Mouse (Mus musculus): ENCODE measurements around the gene Hp1bp3. TPM values are rescaled to one million over a fixed set of nuclear protein-coding genes. Genes with fewer than 3 reads are reported as not detected.

The Hp1bp3 gene
- total RNA-seq (2015; ENCODE audit: low replicate concordance) (196 and 200 TPM in 2 replicates), total RNA-seq (2017; ENCODE audit: low replicate concordance) (276 and 356 TPM in 2 replicates)

DNA sequence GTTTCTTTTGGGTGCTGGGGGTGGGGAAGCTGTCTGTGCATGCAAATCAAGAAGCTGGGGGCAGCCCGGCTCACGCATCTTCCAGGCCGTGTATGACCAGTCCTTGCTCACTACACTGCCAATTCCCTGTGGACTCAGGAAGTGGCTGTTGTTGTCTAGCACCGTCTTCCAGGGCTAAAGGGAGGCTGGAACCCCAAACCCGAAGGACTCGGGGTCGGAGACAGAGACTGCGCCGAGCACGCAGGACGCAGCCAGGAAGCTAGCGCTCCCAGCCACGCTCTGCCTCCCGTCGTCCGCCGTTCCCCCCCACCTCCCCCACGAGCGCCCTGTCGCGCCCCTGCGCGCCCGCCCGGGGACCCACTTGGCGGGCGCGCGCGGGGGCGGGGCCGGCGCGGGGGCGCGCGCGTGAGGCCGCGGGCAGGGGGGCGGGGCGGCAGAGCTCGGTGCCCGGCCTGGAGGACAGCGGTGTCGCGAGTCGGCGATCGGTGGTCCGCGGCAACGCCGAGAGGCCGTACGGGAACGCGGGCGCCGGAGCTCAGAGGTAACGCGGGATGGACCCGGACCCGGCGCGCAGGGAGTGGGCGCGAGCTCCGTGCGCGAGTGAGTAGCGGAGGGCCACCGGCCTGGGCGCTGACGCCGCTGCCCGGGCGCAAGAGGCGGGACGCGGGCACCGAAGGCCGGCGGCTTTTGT lies at the start of gene Hp1bp3:
Gene Hp1bp3, plus strand, starts transcription at position 97 of the 691 bp plus-strand sequence.
- peak; percentile 16; the same call in 1 of the 2 replicates for ATAC-seq (replicated peaks; ENCODE audit: low FRiP score, poor library complexity, severe bottlenecking)

DNA sequence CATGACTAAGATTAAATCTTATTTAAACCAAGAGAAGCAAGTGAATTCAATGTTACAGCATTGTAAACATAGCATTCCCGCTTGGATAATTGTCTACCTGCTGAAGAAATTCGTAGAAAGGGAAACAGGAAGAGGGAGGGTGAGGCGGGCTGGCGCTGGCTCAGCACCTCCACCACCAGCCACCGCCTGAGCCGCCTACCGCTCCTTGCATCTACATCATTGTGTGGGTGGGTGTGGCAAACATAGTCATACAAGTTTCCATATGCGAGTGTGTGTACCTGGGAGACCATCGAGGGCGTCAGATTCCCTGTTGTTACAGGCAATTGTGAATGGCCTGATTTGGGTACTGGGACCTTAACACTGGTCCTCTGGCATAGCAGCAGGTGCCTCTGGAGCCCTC lies 49.6 kb upstream of the Hp1bp3 start:
- no peak for ATAC-seq (replicated peaks; ENCODE audit: low FRiP score, poor library complexity, severe bottlenecking)

DNA sequence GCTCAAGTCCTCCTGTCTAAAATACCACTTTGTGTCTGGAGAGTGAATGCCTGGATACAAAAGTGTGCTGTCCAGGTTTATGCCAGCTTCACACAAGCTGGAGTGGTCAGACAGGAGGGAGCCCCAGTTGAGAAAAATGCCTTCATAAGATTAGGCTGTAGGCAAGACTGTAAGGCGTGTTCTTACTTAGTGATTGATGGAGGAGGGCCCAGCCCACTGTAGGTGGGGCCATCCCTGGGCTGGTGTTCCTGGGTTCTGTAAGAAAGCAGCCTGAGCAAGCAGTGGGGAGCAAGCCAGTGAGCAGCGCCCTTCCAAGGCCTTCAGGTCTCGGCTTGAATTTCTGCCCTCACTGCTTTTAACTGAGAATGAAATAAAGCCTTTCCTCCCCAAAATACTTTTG lies 47.9 kb upstream of the Hp1bp3 start:
- ATAC-seq (replicated peaks; ENCODE audit: low FRiP score, poor library complexity, severe bottlenecking): peak; percentile 43

DNA sequence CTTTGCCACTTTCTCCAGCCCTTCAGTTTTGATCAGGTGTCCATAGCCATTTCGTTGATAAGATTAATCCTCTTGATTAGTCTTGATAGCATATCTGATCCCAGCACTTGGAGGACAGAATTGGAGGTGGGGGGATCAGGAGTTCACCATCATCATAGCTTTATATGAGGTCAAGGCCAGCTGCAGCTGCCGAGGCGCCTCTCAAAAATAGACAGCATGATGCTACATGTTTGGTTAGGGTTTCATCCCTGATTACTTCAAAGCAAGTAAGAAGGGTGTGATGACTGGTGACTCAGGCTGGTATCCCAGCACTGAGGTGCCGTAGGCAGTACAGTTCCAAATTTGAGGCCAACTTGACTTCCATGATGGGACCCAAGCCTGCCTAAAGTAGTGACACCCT lies 46.7 kb upstream of the Hp1bp3 start:
- no peak for ATAC-seq (replicated peaks; ENCODE audit: low FRiP score, poor library complexity, severe bottlenecking)

DNA sequence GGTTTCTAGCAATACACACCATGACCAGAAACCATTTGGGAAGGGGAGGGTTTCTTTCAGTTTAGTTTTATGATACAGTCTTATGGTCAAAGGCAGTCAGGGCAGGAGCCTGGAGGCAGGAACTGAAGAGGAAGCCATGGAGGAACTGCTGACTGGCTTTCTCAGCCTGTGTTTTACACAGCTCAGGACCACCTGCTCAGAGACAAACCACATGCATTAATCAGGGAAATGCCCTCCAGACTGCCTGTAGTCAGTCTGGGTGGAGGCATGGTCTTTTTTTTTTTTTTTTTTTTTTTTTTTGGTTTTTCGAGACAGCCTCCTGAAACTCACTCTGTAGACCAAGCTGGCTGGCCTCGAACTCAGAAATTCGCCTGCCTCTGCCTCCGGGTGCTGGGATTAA lies 43.4 kb upstream of the Hp1bp3 start:
- no peak for ATAC-seq (replicated peaks; ENCODE audit: low FRiP score, poor library complexity, severe bottlenecking)

DNA sequence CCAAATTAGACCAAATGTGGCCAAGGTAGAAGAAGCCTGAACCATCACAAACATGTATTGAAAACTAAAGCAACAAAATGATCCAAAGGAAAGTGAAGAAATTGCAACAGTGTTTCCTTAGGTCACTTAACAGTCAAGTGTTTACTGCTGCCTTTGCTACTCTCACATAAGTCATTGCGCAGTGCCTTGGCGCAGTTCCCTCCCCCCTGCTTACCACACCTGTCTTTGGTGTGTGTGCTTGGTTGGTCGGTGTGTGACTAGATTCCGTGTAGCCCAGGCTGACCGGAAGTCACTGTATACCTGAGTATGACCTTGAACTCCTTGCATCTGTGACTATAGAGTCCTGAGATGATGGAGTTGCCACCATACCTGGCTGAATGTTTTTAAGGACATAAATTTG lies 36.7 kb upstream of the Hp1bp3 start:
- ATAC-seq (replicated peaks; ENCODE audit: low FRiP score, poor library complexity, severe bottlenecking): no peak

DNA sequence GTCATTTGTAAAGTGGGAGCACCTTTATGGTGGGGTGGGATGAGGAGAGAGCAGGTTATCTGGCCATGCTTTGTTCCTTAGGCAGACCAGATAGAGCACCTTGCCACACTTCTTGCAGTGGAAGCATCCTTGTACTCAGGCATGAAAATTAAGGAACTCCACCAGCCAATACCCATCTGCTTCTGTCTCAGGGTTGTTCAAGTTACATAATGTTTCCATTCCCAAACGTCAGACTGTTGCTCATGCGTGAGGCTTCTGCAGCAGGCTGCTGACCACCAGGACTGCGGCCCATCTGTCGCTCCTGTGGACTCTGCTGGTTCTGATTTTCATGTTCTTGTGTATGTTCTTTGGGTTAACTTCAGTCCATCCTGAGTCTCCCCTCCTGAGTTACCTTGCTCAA lies 35.4 kb upstream of the Hp1bp3 start:
- ATAC-seq (replicated peaks; ENCODE audit: low FRiP score, poor library complexity, severe bottlenecking): no peak

DNA sequence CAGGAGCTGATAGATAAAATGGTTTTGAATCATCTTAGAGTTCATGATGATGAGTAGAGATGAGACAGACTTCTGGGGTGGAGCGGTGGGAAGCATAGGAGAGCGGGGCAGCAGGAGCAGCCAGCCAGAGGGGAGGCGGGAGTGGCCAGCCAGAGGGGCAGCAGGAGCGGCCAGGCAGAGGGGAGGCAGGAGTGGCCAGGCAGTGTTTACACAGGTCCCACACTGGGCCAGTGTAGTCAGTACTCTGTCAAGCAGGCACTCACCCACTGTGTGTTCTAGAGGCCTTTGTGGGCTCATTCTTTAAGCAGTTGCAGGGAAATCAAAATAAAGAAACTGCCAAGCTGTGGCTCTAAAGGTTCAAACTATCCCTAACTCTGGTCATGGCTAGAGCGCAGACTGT lies 32.0 kb upstream of the Hp1bp3 start:
- no peak for ATAC-seq (replicated peaks; ENCODE audit: low FRiP score, poor library complexity, severe bottlenecking)

DNA sequence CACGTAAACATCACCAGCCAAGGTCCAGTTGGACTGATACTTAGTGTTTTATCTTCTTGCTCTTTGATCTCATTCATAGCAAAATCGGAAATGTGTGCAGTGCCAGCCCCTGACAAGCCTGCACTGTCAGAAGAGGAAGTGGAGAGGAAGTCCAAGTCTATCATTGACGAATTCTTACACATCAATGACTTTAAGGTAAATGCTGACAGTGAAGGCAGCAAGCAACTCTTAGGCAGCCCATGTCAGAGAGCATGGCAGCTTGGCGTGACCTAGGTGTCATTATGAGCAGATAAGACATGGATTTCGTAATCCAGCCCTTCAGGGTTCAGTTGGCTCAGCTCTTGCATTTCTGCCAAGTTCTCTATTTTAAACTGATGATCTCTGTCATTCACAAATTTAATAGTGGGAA lies 31.5 kb upstream of the Hp1bp3 start:
- no peak for ATAC-seq (replicated peaks; ENCODE audit: low FRiP score, poor library complexity, severe bottlenecking)

DNA sequence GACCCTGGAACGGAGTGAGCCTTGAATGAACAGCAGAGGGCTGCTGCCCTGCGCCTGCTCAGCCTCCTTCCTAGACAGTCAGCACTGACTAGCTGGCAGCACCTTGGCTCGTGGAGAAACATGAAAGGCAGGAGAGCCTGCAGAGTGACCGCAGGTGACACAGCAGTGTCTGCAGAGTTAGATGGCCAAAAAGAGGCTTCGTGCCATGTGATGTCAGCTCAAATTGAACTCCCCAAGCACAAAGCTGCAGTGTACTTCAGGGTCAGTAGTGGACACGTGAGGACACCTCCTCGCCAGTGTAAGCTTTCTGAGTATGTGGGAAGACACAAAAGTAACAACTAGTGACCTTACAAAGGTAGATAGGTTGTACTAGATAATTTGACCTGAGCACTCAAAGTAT lies 30.1 kb upstream of the Hp1bp3 start:
- ATAC-seq (replicated peaks; ENCODE audit: low FRiP score, poor library complexity, severe bottlenecking): no peak

DNA sequence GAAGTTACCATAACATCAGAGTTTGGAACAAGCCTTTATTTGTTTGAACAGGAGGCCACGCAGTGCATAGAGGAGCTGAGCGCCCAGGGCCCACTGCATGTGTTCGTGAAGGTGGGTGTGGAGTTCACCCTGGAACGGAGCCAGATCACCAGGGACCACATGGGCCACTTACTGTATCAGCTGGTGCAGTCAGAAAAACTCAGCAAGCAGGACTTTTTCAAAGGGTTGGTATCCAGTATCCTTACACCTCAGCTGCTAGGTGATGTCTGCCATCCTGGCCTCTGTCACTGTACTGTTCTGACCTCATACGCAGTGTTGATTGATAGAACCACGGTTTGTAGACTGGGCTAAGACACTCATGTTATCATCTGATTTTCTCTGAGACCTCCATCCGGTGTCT lies 28.1 kb upstream of the Hp1bp3 start:
- peak; percentile 94 for ATAC-seq (replicated peaks; ENCODE audit: low FRiP score, poor library complexity, severe bottlenecking)

DNA sequence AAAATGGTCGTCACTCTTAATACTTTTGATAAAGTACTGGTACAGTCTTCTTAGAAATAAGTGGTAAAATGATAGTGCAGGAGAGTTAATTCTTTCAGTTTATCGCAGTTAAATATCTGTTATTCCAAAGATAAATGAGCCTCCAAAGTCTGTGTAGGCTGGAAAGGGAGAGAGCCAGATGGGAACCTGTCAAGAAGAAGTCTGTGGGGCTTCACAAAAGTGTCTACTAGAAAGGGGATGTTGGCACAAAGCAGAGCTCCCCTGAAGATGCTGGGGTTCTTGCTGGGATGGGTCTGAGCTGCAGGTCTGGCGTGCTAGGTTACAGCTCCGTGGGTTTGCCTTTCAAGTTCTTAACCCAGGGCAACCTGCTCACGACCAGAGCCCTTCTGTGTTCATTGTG lies 23.5 kb upstream of the Hp1bp3 start:
- no peak for ATAC-seq (replicated peaks; ENCODE audit: low FRiP score, poor library complexity, severe bottlenecking)

DNA sequence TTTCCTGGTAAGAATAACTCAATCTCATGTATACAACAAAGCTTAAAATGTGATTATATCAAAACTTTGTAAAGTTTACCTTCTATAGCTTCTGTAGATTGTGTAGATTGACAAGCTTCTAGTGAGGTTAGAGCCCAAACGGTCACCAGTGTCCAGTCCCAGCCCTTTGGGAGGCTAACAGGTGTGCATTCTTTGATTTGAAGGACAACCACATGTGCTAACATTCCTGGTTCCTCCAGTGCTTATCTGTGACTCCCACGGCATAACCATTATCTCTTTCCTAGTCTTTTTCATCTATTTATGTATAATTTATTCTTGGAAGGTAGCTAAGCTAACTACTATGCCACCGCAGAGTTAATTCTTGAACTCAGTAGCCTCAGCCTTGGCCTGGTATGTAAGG lies 15.3 kb upstream of the Hp1bp3 start:
- no peak for ATAC-seq (replicated peaks; ENCODE audit: low FRiP score, poor library complexity, severe bottlenecking)

DNA sequence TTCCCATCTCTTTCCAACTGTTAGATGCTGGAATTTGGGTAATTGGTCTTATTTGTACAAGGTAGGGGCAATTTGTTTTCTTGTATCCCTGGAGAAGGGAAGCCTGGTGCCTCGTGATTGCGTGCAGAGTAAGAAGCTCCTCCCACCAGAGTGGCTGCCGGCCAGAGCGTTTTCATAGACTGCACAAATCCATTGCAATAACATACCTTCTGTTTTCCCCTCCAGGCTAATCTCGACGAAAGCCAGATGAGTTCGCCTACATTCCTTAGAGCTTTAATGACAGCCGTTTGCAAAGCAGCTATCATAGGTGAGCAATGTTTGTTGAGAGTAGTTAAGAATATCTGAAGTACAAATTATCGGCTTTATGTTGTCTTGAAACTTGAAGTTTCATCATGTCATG lies 14.4 kb upstream of the Hp1bp3 start:
- ATAC-seq (replicated peaks; ENCODE audit: low FRiP score, poor library complexity, severe bottlenecking): no peak

DNA sequence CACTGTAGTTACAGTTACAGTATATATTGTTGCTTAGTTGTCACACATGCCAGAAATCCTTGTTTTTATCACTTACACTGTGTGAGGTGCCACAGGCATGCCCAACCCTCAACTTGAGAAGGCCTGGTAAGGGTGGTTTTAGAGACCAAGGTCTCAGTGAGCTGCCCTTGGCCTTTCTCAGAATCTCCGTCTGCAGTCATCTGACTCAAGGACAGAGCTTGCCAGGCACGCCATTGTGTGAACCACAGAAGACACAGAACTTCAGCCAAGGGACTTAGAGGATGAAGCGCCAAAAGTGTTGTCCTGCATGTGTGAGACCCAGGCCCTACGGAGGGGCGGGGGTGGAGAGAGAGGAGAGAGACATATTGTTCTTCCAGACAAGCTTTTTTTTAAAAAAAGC lies 6.0 kb upstream of the Hp1bp3 start:
- ATAC-seq (replicated peaks; ENCODE audit: low FRiP score, poor library complexity, severe bottlenecking): no peak

DNA sequence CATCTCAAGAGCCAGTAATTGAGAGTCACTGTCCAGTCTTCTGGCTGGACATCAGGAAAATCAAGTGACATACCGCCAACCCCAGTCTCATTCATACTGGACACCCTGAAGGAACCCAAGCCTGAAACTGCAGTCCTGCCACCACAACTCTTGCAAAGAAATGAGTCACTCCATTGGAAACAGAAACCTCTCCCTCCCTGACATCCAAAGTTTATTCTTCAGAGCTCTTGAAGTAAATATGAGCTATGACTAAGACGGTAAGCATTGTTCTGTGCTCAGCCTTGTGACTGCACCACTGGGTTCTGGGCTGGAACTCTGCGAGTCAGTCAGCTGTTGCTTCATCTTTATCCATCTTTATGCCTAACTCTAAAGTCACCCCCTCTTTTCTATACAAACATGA lies 2.2 kb upstream of the Hp1bp3 start:
- no peak for ATAC-seq (replicated peaks; ENCODE audit: low FRiP score, poor library complexity, severe bottlenecking)

DNA sequence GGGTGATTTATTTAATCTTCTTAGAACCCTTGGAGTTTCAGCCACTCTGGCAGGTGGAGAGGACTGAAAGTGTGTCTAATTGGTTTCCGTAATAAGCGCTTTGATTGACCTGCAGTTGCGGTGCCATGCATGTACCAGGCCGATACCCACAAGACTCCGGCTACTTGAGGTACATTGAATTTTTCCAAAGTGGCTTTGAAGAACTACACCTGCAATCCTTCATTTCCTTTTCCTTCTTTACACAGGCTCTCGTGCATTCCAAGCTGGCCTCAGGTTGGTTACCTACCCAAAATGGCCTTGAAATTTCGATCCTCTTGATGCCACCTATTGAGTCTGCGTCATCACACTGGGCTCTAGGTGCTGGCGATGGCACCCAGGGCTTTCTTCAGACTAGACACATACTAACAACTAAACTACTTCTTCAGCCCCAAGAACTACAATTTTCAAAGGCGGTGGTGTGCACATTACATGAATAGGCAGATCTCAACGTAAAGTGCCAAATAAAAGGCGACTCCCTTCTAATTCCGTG lies 361 bp upstream of the Hp1bp3 start:
- ATAC-seq (replicated peaks; ENCODE audit: low FRiP score, poor library complexity, severe bottlenecking): no peak

DNA sequence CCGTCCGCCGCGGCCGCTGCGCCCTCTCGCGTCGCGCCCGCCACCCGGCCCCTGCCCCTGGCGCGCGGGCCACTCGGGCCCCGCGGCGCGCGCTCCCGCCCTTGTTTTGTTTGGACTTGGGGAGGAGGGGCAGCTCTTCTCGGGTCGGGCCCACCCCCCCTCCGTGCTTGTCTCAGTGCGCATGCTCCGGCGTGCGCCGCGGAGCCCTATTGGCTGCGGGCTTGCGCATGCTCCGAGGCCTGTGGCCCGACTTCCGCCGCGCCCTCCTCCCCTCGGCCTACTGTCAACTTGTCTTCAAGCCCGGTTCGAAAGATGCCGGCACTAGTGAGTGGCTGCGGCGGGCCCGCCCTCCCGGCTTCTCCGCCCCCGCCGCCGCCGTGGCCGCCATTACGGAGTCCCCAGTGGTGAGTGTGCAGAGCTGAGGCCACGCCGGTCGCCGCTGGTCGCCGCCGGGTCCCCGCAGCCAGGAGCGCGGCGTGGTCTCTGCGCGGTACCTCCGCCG lies 846 bp downstream of the Hp1bp3 start:
- peak; percentile 89 for ATAC-seq (replicated peaks; ENCODE audit: low FRiP score, poor library complexity, severe bottlenecking)

DNA sequence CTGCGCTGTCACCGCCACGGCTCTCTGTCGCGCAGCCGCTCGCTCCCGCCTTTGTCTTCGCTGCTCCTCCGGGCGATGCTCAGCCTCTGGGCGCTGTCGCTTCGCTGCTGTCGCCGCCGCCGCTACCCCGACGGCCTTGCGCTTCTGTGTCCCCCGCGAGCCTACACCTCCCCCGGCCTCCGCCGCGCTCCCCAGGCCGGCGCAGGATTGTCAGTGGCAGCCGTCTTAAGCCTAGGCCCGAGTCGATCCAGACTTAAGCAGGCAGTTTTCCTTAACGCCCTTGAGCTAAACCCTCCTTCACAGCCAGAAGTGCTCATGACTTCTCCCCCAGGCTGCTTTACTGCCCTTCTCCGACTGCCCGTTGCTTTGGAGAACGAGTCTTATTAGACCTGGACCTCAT lies 1.3 kb downstream of the Hp1bp3 start:
- no peak for ATAC-seq (replicated peaks; ENCODE audit: low FRiP score, poor library complexity, severe bottlenecking)

DNA sequence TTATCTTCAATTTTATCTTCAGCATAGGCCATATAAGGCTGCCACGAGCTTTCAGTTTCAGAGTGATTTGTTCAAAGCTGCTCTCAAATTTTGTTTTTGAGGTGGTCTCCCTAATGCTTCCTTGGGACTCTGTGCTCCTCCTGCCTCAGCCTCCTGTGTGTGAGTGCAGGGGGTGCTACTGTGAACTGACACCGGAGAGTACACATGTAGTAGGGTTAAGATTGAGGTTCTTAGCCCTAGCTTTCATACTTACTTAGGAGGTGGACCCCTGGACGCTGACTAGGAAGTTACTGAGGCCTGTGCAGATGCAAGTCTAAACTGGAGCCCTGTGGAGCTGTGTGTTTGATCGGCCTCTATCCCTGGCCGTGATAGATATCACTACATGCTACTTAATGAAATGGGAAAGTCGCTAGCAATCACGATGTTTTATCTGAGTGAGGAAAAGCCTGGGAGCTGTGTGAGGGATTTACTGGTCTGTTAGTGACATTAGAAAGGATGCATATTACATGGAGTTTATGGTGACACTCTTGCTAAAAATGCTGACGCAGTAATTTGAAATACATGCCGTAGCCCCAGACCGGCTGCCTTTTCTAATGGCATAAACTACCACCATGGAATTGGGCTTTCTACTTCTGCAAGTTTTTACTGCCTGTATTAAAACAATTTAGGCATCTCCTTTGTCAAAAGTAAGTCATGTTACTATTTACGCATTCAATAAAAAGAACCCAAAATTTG lies 2.0 kb downstream of the Hp1bp3 start:
- peak; percentile 22; the same call in 1 of the 2 replicates for ATAC-seq (replicated peaks; ENCODE audit: low FRiP score, poor library complexity, severe bottlenecking)

DNA sequence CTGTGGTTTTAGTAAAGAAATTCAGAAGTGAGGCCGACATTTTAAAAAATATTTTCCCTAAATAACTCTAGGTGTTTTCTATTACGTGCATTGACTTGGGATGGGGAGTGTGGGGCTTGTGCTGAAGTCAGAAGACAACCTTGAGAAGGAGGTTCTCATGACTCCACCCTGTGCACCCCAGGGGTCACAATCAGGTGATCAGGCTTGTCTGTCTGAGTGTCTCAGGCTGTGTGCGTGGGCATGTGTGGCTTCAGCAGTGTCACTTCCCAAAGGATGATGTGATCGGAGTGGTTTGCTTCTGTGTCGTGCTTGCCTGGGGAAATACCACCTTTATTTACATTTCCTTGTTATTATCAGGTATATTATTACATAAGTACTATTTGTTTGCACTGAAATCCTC lies 3.2 kb downstream of the Hp1bp3 start:
- no peak for ATAC-seq (replicated peaks; ENCODE audit: low FRiP score, poor library complexity, severe bottlenecking)
